Mouse (Mus musculus) limb, embryonic 10.5 days (tissue): ENCODE data around the gene Rps6ka5. TPM values are rescaled to one million over a fixed set of nuclear protein-coding genes. Genes with fewer than 3 reads are reported as not detected.

Experiments used
- DNase-seq: peaks from one replicate; pipeline ENCODE4 v3.0.0-alpha.2; 2017; ENCODE audit warnings: low spot score
- H3K27ac ChIP-seq: fragments of 300-500 bp; sonication (generic); 2 replicates; pipeline ENCODE4 v1.5.1; 2016; ENCODE audit warnings: mild to moderate bottlenecking
- H3K27me3 ChIP-seq: fragments of 300-500 bp; sonication (generic); 2 replicates; pipeline ENCODE4 v1.6.1; 2016; ENCODE audit warnings: low read depth, mild to moderate bottlenecking; ENCODE audit not compliant: poor library complexity, severe bottlenecking
- H3K36me3 ChIP-seq: fragments of 300-500 bp; sonication (generic); 2 replicates; pipeline ENCODE4 v1.6.1; 2016; ENCODE audit warnings: mild to moderate bottlenecking, moderate library complexity
- H3K4me1 ChIP-seq: fragments of 300-500 bp; sonication (generic); 2 replicates; pipeline ENCODE4 v1.6.1; 2016
- H3K4me3 ChIP-seq: fragments of 300-500 bp; sonication (generic); 2 replicates; pipeline ENCODE4 v1.5.1; 2016; ENCODE audit warnings: mild to moderate bottlenecking, moderate library complexity
- H3K9me3 ChIP-seq: fragments of 300-500 bp; sonication (generic); replicated peaks from 2 replicates; pipeline ENCODE4 v1.6.1; 2016; ENCODE audit warnings: mild to moderate bottlenecking
- WGBS: fragments of 180-500 bp; shearing (Covaris S2); methylation state at CpG from one replicate; pipeline ENCODE4 v1.1.7; 2016; 5-methylcytosine and 5-hydroxymethylcytosine counted together
- polyA plus RNA-seq: library from polyadenylated mRNA; unstranded; fragments of >200 nt; fragmentation: Nextera tagmentation; extraction: Ambion mirVana; gene quantifications from 2 replicates; pipeline ENCODE4 v1.2.1, GENCODE M21; 2016

Gene Rps6ka5
- polyA plus RNA-seq, 1 experiment from 2014 or later, result 4.3 TPM

GRCm38 (mm10) chr12:100681752-100682151, 45.0 kb downstream of the Rps6ka5 start:
- Histone ChIP-seq H3K4me3 (no peak overlapping the region), H3K4me1 (0 out of 2 replicates have a peak, but pooled peaks cover 2% of the 10 kb centered on the region), H3K36me3 (no peaks in the 10 kb centered on the region), H3K27me3 (no peaks in the 10 kb centered on the region), H3K27ac (no peak overlapping the region), H3K9me3 (no peaks in the 10 kb centered on the region)
- WGBS, result 84% methylated on average over 7 of the region's 7 CpGs
- no peak for DNase-seq

DNA sequence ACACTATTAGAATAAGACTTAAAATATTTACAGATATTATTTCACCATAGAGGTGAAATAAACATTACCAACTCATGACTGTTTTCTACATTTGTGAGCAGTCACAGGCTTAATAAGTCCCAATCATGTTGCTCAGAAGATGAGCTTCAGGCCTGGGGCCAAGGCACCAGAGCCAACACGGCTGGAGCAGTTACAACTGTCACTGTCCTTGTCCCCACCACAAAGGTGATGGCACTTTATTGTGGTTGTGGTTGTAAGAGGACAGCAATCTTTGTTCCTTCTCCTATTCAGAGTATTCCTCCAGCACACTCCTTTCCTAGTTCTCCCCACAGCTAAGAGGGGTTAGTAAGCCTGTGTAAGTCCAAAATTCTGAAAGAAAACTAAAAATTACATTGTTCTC, 45.5 kb downstream of the Rps6ka5 start:
- H3K36me3 ChIP-seq, result no peaks in the 10 kb centered on the region
- no peaks in the 10 kb centered on the region for H3K27me3 ChIP-seq
- 66% methylated on average over 1 of the region's 1 CpGs for WGBS
- H3K27ac ChIP-seq, result no peak overlapping the region
- H3K9me3 ChIP-seq, result no peaks in the 10 kb centered on the region
- no peak for DNase-seq
- no peak overlapping the region for H3K4me3 ChIP-seq
- 0 out of 2 replicates have a peak, but pooled peaks cover 2% of the 10 kb centered on the region for H3K4me1 ChIP-seq

DNA sequence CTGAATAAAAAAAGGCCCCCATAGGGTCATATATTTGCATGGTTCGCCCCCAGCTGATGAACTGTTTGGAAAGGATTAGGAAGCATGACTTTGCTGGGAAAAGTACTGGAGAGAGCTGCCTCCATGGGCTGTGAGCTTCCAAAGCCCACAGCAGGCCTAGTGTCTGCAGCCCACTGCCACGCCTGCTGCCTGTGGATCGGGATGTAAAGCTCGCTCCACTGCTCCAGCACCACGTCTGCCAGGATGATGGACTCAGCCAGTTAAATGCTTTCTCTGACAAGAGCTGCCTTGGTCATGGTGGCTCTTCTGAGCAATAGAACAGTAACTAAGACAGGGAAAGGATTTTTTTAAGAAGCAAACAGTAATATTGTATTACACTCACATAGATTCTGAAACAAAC, 46.1 kb downstream of the Rps6ka5 start:
- Histone ChIP-seq H3K36me3 (no peaks in the 10 kb centered on the region), H3K27ac (no peak overlapping the region), H3K27me3 (no peaks in the 10 kb centered on the region), H3K4me3 (no peak overlapping the region), H3K9me3 (no peaks in the 10 kb centered on the region), H3K4me1 (0 out of 2 replicates have a peak, but pooled peaks cover 2% of the 10 kb centered on the region)
- WGBS, result 84% methylated on average over 5 of the region's 5 CpGs
- DNase-seq, result no peak

DNA sequence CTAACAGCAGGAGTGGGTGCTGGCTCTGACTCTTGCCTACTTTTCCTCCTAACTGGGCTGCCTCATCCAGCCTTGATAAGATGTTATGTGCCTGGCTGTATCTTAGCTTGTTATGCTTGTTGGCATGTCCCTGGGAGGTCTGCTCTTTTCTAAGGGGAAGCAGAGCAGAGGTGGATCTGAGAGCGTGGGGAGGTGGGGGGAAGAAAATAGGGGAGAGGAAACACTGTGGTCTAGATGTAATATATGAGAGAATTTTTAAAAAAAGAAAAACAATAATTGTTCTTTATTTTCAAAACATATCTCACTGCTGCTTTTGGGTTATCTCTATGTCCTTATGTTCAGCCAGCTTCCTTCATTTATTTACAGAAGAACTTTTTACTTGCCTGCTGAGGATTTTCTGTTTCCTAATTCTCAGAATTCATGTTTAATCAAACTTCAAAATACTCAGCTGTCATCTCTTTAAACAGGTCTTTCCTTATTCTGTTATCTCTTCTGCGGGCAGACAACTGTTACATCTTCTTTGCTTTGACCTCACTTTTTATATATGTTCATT, 56.1 kb downstream of the Rps6ka5 start:
- no peak overlapping the region for H3K27ac ChIP-seq
- no peak overlapping the region for H3K4me3 ChIP-seq
- no peaks in the 10 kb centered on the region for H3K27me3 ChIP-seq
- no peaks in the 10 kb centered on the region for H3K4me1 ChIP-seq
- no peaks in the 10 kb centered on the region for H3K9me3 ChIP-seq
- no peaks in the 10 kb centered on the region for H3K36me3 ChIP-seq
- 95% methylated on average over 2 of the region's 2 CpGs for WGBS
- no peak for DNase-seq

GRCm38 (mm10) chr12:100665294-100665693, 61.5 kb downstream of the Rps6ka5 start:
- no peak overlapping the region for H3K4me3 ChIP-seq
- 81% methylated on average over 4 of the region's 4 CpGs for WGBS

DNA sequence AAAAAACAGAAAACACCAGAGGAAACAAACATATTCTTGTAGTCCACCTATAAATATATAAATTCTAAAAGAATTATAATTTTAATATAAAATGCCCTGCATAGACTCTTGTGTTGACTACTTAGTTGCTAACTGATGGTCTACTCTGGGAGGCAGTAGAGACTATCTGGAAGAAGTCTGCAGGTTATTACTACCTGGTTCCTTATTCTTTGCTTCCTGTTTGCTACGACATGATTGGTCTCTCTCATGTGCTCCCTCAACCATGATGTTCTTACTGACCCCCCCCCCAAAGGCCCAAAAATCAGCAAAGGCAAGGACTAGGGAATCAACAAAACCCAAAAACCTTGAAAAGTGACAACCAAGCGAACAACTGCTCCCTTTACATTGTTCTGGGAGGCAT, 66.7 kb downstream of the Rps6ka5 start:
- DNase-seq, result no peak
- no peaks in the 10 kb centered on the region for H3K36me3 ChIP-seq
- H3K4me1 ChIP-seq, result no peaks in the 10 kb centered on the region
- H3K4me3 ChIP-seq, result no peak overlapping the region
- H3K9me3 ChIP-seq, result no peaks in the 10 kb centered on the region
- WGBS, result 93% methylated on average over 2 of the region's 2 CpGs
- H3K27me3 ChIP-seq, result no peaks in the 10 kb centered on the region
- no peak overlapping the region for H3K27ac ChIP-seq

More at GRCm38 (mm10) chr12:100665294-100665693, 61.5 kb downstream of the Rps6ka5 start:
- no peaks in the 10 kb centered on the region for H3K4me1 ChIP-seq
- H3K27me3 ChIP-seq, result no peaks in the 10 kb centered on the region
- no peaks in the 10 kb centered on the region for H3K9me3 ChIP-seq
- H3K36me3 ChIP-seq, result no peaks in the 10 kb centered on the region
- H3K27ac ChIP-seq, result no peak overlapping the region
- no peak for DNase-seq

DNA sequence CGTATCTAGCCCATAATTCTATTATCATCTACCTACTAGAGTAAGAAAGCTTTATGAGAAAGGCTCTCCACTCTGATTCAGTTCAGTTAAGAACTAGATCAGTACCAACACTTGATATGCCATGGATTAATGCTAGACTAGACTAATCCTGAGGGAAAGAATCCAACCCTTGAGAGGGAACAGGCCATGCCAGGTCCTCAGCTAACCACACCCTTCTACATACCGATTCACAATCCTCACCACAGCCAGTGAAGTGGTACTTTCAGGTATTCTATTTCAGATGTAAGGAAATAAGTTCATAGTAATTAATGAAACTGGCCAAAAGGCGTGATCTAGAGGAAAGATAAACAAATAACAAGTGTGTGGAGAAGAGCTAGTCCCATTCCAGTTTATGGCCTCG, 70.8 kb downstream of the Rps6ka5 start:
- H3K27me3 ChIP-seq, result no peaks in the 10 kb centered on the region
- no peaks in the 10 kb centered on the region for H3K36me3 ChIP-seq
- H3K4me1 ChIP-seq, result no peaks in the 10 kb centered on the region
- H3K9me3 ChIP-seq, result no peaks in the 10 kb centered on the region
- no peak overlapping the region for H3K4me3 ChIP-seq
- 91% methylated on average over 4 of the region's 4 CpGs for WGBS
- H3K27ac ChIP-seq, result no peak overlapping the region
- no peak for DNase-seq

DNA sequence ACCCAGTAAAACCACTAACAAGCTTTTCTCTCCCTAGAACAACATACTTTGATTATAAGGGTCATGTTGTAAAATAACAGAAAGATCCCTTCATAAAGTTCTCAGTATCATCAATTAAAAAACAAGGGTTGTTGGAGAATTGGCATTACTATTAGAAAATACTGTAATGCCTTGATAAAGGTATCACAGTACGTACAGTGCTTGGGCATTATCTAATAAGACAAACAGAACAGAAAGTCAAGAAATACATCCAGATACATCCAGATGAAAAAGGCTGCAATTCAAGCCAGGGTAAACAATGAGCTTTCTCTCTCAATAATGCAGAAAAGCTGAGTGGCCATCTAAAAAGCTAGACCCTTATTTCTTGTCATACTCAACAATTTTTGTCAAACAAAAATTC, 84.8 kb downstream of the Rps6ka5 start:
- Histone ChIP-seq H3K27ac (no peak overlapping the region), H3K9me3 (no peaks in the 10 kb centered on the region), H3K4me1 (peaks cover 20% of the 10 kb centered on the region), H3K36me3 (no peaks in the 10 kb centered on the region), H3K4me3 (no peak overlapping the region), H3K27me3 (no peaks in the 10 kb centered on the region)
- WGBS, result 93% methylated on average over 1 of the region's 1 CpGs
- DNase-seq, result no peak

DNA sequence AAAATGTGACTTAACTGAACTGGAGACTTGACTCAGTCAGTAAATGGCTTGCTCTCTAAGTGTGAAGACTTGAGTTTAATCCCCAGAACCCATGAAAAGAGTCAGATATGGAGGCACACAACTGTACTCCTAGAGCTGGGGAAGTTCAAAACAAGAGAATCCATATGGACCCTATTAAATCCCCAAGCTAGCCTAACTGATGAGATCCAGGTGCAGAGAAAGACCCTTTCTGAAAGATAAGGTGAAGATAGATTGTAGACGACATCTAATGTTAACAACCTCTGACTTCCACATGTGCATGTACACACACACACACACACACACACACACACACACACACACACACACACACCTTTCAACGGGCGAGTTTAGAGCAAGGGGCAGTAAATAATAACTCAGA, 86.1 kb downstream of the Rps6ka5 start:
- no peak overlapping the region for H3K27ac ChIP-seq
- no peaks in the 10 kb centered on the region for H3K36me3 ChIP-seq
- WGBS, result 21% methylated on average over 3 of the region's 3 CpGs
- peaks cover 20% of the 10 kb centered on the region for H3K4me1 ChIP-seq
- DNase-seq, result peak; percentile 43
- H3K4me3 ChIP-seq, result no peak overlapping the region
- no peaks in the 10 kb centered on the region for H3K27me3 ChIP-seq
- H3K9me3 ChIP-seq, result no peaks in the 10 kb centered on the region

GRCm38 (mm10) chr12:100639680-100640079, 87.1 kb downstream of the Rps6ka5 start:
- WGBS, result 40% methylated on average over 7 of the region's 7 CpGs
- Histone ChIP-seq H3K27ac (no peak overlapping the region; the same call in 1 of the 2 replicates), H3K4me3 (no peak overlapping the region), H3K9me3 (no peaks in the 10 kb centered on the region), H3K36me3 (no peaks in the 10 kb centered on the region), H3K4me1 (peaks cover 20% of the 10 kb centered on the region), H3K27me3 (no peaks in the 10 kb centered on the region)
- peak; percentile 47 for DNase-seq

- no peak for DNase-seq
- WGBS, result 93% methylated on average over 8 of the region's 8 CpGs
- no peaks in the 10 kb centered on the region for H3K36me3 ChIP-seq
Observed at GRCm38 (mm10) chr12:100637886-100638285, 88.9 kb downstream of the Rps6ka5 start.

GRCm38 (mm10) chr12:100636733-100637132, 90.0 kb downstream of the Rps6ka5 start:
- 63% methylated on average over 3 of the region's 3 CpGs for WGBS
- no peak for DNase-seq
- peaks cover 20% of the 10 kb centered on the region for H3K4me1 ChIP-seq

More at GRCm38 (mm10) chr12:100637886-100638285, 88.9 kb downstream of the Rps6ka5 start:
- no peak overlapping the region for H3K4me3 ChIP-seq
- no peaks in the 10 kb centered on the region for H3K27me3 ChIP-seq
- H3K4me1 ChIP-seq, result peaks cover 20% of the 10 kb centered on the region
- no peaks in the 10 kb centered on the region for H3K9me3 ChIP-seq
- H3K27ac ChIP-seq, result no peak overlapping the region

DNA sequence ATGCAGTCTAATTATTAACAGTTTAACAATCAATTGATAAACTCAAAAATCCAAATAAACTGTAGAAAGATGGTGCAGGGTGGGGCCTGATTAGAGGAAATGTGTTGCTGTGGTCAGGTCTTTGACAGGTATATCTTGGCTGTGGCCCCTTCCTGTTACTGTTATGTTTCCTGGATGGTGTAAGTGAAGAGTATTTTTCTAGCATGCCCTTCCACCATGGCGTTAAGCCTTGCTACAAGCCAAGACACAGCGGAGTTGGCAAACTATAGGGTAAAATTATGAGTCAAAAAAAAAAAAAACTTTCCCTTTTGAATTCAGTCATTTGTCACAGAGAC, 90.5 kb downstream of the Rps6ka5 start:
- Histone ChIP-seq H3K4me3 (no peak overlapping the region), H3K4me1 (peaks cover 20% of the 10 kb centered on the region), H3K9me3 (no peaks in the 10 kb centered on the region), H3K27ac (no peak overlapping the region), H3K27me3 (no peaks in the 10 kb centered on the region), H3K36me3 (no peaks in the 10 kb centered on the region)
- 96% methylated on average over 2 of the region's 2 CpGs for WGBS
- DNase-seq, result no peak

More at GRCm38 (mm10) chr12:100636733-100637132, 90.0 kb downstream of the Rps6ka5 start:
- Histone ChIP-seq H3K36me3 (no peaks in the 10 kb centered on the region), H3K27me3 (no peaks in the 10 kb centered on the region), H3K4me3 (no peak overlapping the region), H3K9me3 (no peaks in the 10 kb centered on the region), H3K27ac (no peak overlapping the region)
